Mouse (Mus musculus) thymus, postnatal 4 days (tissue): ENCODE data around the gene Plcd4.
"Not testable (repeated sequence)": the region's sequence is repeated elsewhere in the genome, so short reads cannot be mapped to it uniquely, and the experiment has no call there.

Experiments used
- DNase-seq: peaks from one replicate; pipeline ENCODE4 v3.0.0; 2021

Plcd4 gene

GRCm38 (mm10) chr1:74542451-74542961, at the start of gene Plcd4:
TSS of gene Plcd4 (plus strand) at chr1:74542888.
- no peak for DNase-seq

GRCm38 (mm10) chr1:74501106-74501505, 41.6 kb upstream of the Plcd4 start:
- no peak for DNase-seq

GRCm38 (mm10) chr1:74505393-74505720, 37.3 kb upstream of the Plcd4 start:
- no peak for DNase-seq

GRCm38 (mm10) chr1:74505721-74506464, 36.8 kb upstream of the Plcd4 start, which contains the start of gene Cnot9:
TSS of gene Cnot9 (plus strand) at chr1:74506058.
- DNase-seq = peak; percentile 100

GRCm38 (mm10) chr1:74506471-74506881, 36.2 kb upstream of the Plcd4 start:
- no peak for DNase-seq

GRCm38 (mm10) chr1:74507780-74508179, 34.9 kb upstream of the Plcd4 start:
- no peak for DNase-seq

- DNase-seq = no peak
These were observed 31.4 kb upstream of the Plcd4 start for GRCm38 (mm10) chr1:74511306-74511705.

- not testable (repeated sequence) for DNase-seq
These were observed 29.7 kb upstream of the Plcd4 start for GRCm38 (mm10) chr1:74512999-74513398.

GRCm38 (mm10) chr1:74519875-74520274, 22.8 kb upstream of the Plcd4 start:
- DNase-seq = no peak

GRCm38 (mm10) chr1:74524746-74525145, 17.9 kb upstream of the Plcd4 start:
- DNase-seq = no peak

- DNase-seq = no peak
These were observed 14.1 kb upstream of the Plcd4 start for GRCm38 (mm10) chr1:74528589-74528988.

GRCm38 (mm10) chr1:74538650-74539049, 4.0 kb upstream of the Plcd4 start:
- no peak for DNase-seq

- no peak for DNase-seq
These were observed 1.5 kb downstream of the Plcd4 start, which contains the start of gene Usp37 for GRCm38 (mm10) chr1:74544184-74544583. TSS of gene Usp37 (minus strand) at chr1:74544284.

GRCm38 (mm10) chr1:74559061-74559460, 16.4 kb downstream of the Plcd4 start:
- no peak for DNase-seq

GRCm38 (mm10) chr1:74565834-74566233, 23.1 kb downstream of the Plcd4 start:
- DNase-seq = no peak

GRCm38 (mm10) chr1:74569739-74570719, 27.3 kb downstream of the Plcd4 start:
- DNase-seq = no peak

GRCm38 (mm10) chr1:74582621-74583020, 39.9 kb downstream of the Plcd4 start:
- no peak for DNase-seq

GRCm38 (mm10) chr1:74584616-74585398, 42.1 kb downstream of the Plcd4 start:
- DNase-seq = no peak

- no peak for DNase-seq
These were observed 44.6 kb downstream of the Plcd4 start for GRCm38 (mm10) chr1:74587233-74587772.

GRCm38 (mm10) chr1:74587773-74588445, 45.2 kb downstream of the Plcd4 start, which contains the start of the genes Zfp142 and Bcs1l:
TSS of gene Zfp142 (minus strand) at chr1:74588246.
TSS of gene Bcs1l (plus strand) at chr1:74588289.
- peak; percentile 98 for DNase-seq

- no peak for DNase-seq
These were observed 51.7 kb downstream of the Plcd4 start for GRCm38 (mm10) chr1:74594434-74594833.
